Mouse (Mus musculus): Measurements from ENCODE around the gene Homer3. TPM values are rescaled to one million over a fixed set of nuclear protein-coding genes. Genes with fewer than 3 reads are reported as not detected.

Gene Homer3
- polyA plus RNA-seq, 1 experiment from 2014 or later = 4.7 TPM

- peaks cover 27% of the 10 kb centered on the region for H3K36me3 ChIP-seq (ENCODE audit: control insufficient read depth, insufficient read depth)
- ATAC-seq (ENCODE audit: low read depth) = no peak
These were observed 25.2 kb upstream of the Homer3 start for GRCm38 (mm10) chr8:70257456-70257855.

GRCm38 (mm10) chr8:70258600-70258999 is 24.0 kb upstream of the Homer3 start:
- Histone ChIP-seq H3K9ac (ENCODE audit: low read depth, low read length) (no peak overlapping the region), H3K27ac (ENCODE audit: low read length) (peak overlapping the region; percentile 47), H3K36me3 (ENCODE audit: control insufficient read depth, insufficient read depth) (peaks cover 26% of the 10 kb centered on the region), H3K27me3 (ENCODE audit: control insufficient read depth, insufficient read depth, low read depth, low read length) (no peaks in the 10 kb centered on the region), H3K4me3 (ENCODE audit: low read depth, low read length) (no peak overlapping the region), H3K9me3 (replicated peaks; ENCODE audit: control insufficient read depth, low read length) (no peaks in the 10 kb centered on the region), H3K4me2 (ENCODE audit: low read depth, low read length) (no peak overlapping the region), H3K4me1 (ENCODE audit: control insufficient read depth, low read depth, low read length) (peaks cover 24% of the 10 kb centered on the region)
- peak; percentile 61 for ATAC-seq (ENCODE audit: low read depth)
- 41% methylated on average over 5 of the region's 5 CpGs for WGBS (ENCODE audit: insufficient replicate concordance)

More at GRCm38 (mm10) chr8:70257456-70257855, 25.2 kb upstream of the Homer3 start:
- Histone ChIP-seq H3K27me3 (ENCODE audit: control insufficient read depth, insufficient read depth, low read depth, low read length) (no peaks in the 10 kb centered on the region), H3K9ac (ENCODE audit: low read depth, low read length) (no peak overlapping the region), H3K27ac (ENCODE audit: low read length) (no peak overlapping the region), H3K4me3 (ENCODE audit: low read depth, low read length) (no peak overlapping the region), H3K4me2 (ENCODE audit: low read depth, low read length) (no peak overlapping the region), H3K9me3 (replicated peaks; ENCODE audit: control insufficient read depth, low read length) (no peaks in the 10 kb centered on the region), H3K4me1 (ENCODE audit: control insufficient read depth, low read depth, low read length) (peaks cover 24% of the 10 kb centered on the region)
- WGBS (ENCODE audit: insufficient replicate concordance) = 77% methylated on average over 3 of the region's 3 CpGs

- no peaks in the 10 kb centered on the region for H3K9me3 ChIP-seq (replicated peaks; ENCODE audit: control insufficient read depth, low read length)
- no peak overlapping the region for H3K9ac ChIP-seq (ENCODE audit: low read depth, low read length)
- H3K4me2 ChIP-seq (ENCODE audit: low read depth, low read length) = no peak overlapping the region
- H3K4me1 ChIP-seq (ENCODE audit: control insufficient read depth, low read depth, low read length) = peaks cover 24% of the 10 kb centered on the region
- ATAC-seq (ENCODE audit: low read depth) = peak; percentile 74
- no peaks in the 10 kb centered on the region for H3K27me3 ChIP-seq (ENCODE audit: control insufficient read depth, insufficient read depth, low read depth, low read length)
- peaks cover 25% of the 10 kb centered on the region for H3K36me3 ChIP-seq (ENCODE audit: control insufficient read depth, insufficient read depth)
- WGBS (ENCODE audit: insufficient replicate concordance) = 30% methylated on average over 2 of the region's 2 CpGs
- H3K4me3 ChIP-seq (ENCODE audit: low read depth, low read length) = no peak overlapping the region
- peak overlapping the region; percentile 47 for H3K27ac ChIP-seq (ENCODE audit: low read length)
These were observed 23.6 kb upstream of the Homer3 start for GRCm38 (mm10) chr8:70259043-70259442.

GRCm38 (mm10) chr8:70267674-70268073 is 15.0 kb upstream of the Homer3 start:
- 24% methylated on average over 3 of the region's 3 CpGs for WGBS (ENCODE audit: insufficient replicate concordance)
- peak; percentile 73 for ATAC-seq (ENCODE audit: low read depth)

GRCm38 (mm10) chr8:70268311-70268710 is 14.3 kb upstream of the Homer3 start:
- peaks cover 35% of the 10 kb centered on the region for H3K4me1 ChIP-seq (ENCODE audit: control insufficient read depth, low read depth, low read length)
- H3K9ac ChIP-seq (ENCODE audit: low read depth, low read length) = peak overlapping the region; percentile 7; the same call in 1 of the 2 replicates
- H3K4me3 ChIP-seq (ENCODE audit: low read depth, low read length) = no peak overlapping the region
- H3K9me3 ChIP-seq (replicated peaks; ENCODE audit: control insufficient read depth, low read length) = no peaks in the 10 kb centered on the region
- peaks cover 6% of the 10 kb centered on the region; the same call in 1 of the 2 replicates for H3K36me3 ChIP-seq (ENCODE audit: control insufficient read depth, insufficient read depth)
- 0 out of 2 replicates have a peak overlapping the region, but pooled peaks have one; percentile 4 for H3K27ac ChIP-seq (ENCODE audit: low read length)
- H3K27me3 ChIP-seq (ENCODE audit: control insufficient read depth, insufficient read depth, low read depth, low read length) = no peaks in the 10 kb centered on the region
- no peak for ATAC-seq (ENCODE audit: low read depth)
- 49% methylated on average over 5 of the region's 5 CpGs for WGBS (ENCODE audit: insufficient replicate concordance)
- no peak overlapping the region for H3K4me2 ChIP-seq (ENCODE audit: low read depth, low read length)

More at GRCm38 (mm10) chr8:70267674-70268073, 15.0 kb upstream of the Homer3 start:
- 0 out of 2 replicates have a peak overlapping the region, but pooled peaks have one; percentile 31 for H3K27ac ChIP-seq (ENCODE audit: low read length)
- H3K4me3 ChIP-seq (ENCODE audit: low read depth, low read length) = no peak overlapping the region
- H3K27me3 ChIP-seq (ENCODE audit: control insufficient read depth, insufficient read depth, low read depth, low read length) = no peaks in the 10 kb centered on the region
- H3K4me1 ChIP-seq (ENCODE audit: control insufficient read depth, low read depth, low read length) = peaks cover 29% of the 10 kb centered on the region
- H3K9me3 ChIP-seq (replicated peaks; ENCODE audit: control insufficient read depth, low read length) = no peaks in the 10 kb centered on the region
- H3K36me3 ChIP-seq (ENCODE audit: control insufficient read depth, insufficient read depth) = peaks cover 8% of the 10 kb centered on the region
- H3K4me2 ChIP-seq (ENCODE audit: low read depth, low read length) = no peak overlapping the region
- no peak overlapping the region for H3K9ac ChIP-seq (ENCODE audit: low read depth, low read length)

GRCm38 (mm10) chr8:70268799-70269565 is 13.6 kb upstream of the Homer3 start:
- Histone ChIP-seq H3K4me3 (ENCODE audit: low read depth, low read length) (no peak overlapping the region), H3K36me3 (ENCODE audit: control insufficient read depth, insufficient read depth) (0 out of 2 replicates have a peak, but pooled peaks cover 3% of the 10 kb centered on the region), H3K9me3 (replicated peaks; ENCODE audit: control insufficient read depth, low read length) (no peaks in the 10 kb centered on the region), H3K4me1 (ENCODE audit: control insufficient read depth, low read depth, low read length) (peaks cover 35% of the 10 kb centered on the region), H3K9ac (ENCODE audit: low read depth, low read length) (no peak overlapping the region), H3K27me3 (ENCODE audit: control insufficient read depth, insufficient read depth, low read depth, low read length) (no peaks in the 10 kb centered on the region), H3K27ac (ENCODE audit: low read length) (0 out of 2 replicates have a peak overlapping the region, but pooled peaks have one; percentile 4), H3K4me2 (ENCODE audit: low read depth, low read length) (no peak overlapping the region)
- 18% methylated on average over 11 of the region's 11 CpGs for WGBS (ENCODE audit: insufficient replicate concordance)
- no peak for ATAC-seq (ENCODE audit: low read depth)

GRCm38 (mm10) chr8:70272949-70273348 is 9.7 kb upstream of the Homer3 start:
- no peaks in the 10 kb centered on the region for H3K36me3 ChIP-seq (ENCODE audit: control insufficient read depth, insufficient read depth)
- no peak overlapping the region for H3K4me3 ChIP-seq (ENCODE audit: low read depth, low read length)
- H3K4me2 ChIP-seq (ENCODE audit: low read depth, low read length) = no peak overlapping the region
- peaks cover 26% of the 10 kb centered on the region for H3K4me1 ChIP-seq (ENCODE audit: control insufficient read depth, low read depth, low read length)
- no peaks in the 10 kb centered on the region for H3K27me3 ChIP-seq (ENCODE audit: control insufficient read depth, insufficient read depth, low read depth, low read length)
- 37% methylated on average over 3 of the region's 3 CpGs for WGBS (ENCODE audit: insufficient replicate concordance)
- H3K27ac ChIP-seq (ENCODE audit: low read length) = peak overlapping the region; percentile 58
- ATAC-seq (ENCODE audit: low read depth) = peak; percentile 87
- H3K9ac ChIP-seq (ENCODE audit: low read depth, low read length) = no peak overlapping the region
- no peaks in the 10 kb centered on the region for H3K9me3 ChIP-seq (replicated peaks; ENCODE audit: control insufficient read depth, low read length)

GRCm38 (mm10) chr8:70274350-70274749 is 8.3 kb upstream of the Homer3 start:
- Histone ChIP-seq H3K4me3 (ENCODE audit: low read depth, low read length) (no peak overlapping the region), H3K27ac (ENCODE audit: low read length) (no peak overlapping the region), H3K36me3 (ENCODE audit: control insufficient read depth, insufficient read depth) (no peaks in the 10 kb centered on the region), H3K4me1 (ENCODE audit: control insufficient read depth, low read depth, low read length) (peaks cover 14% of the 10 kb centered on the region), H3K4me2 (ENCODE audit: low read depth, low read length) (no peak overlapping the region), H3K9me3 (replicated peaks; ENCODE audit: control insufficient read depth, low read length) (no peaks in the 10 kb centered on the region), H3K27me3 (ENCODE audit: control insufficient read depth, insufficient read depth, low read depth, low read length) (no peaks in the 10 kb centered on the region), H3K9ac (ENCODE audit: low read depth, low read length) (no peak overlapping the region)
- ATAC-seq (ENCODE audit: low read depth) = no peak

- peak; percentile 47 for ATAC-seq (ENCODE audit: low read depth)
- H3K4me1 ChIP-seq (ENCODE audit: control insufficient read depth, low read depth, low read length) = peaks cover 14% of the 10 kb centered on the region
- no peak overlapping the region for H3K4me2 ChIP-seq (ENCODE audit: low read depth, low read length)
- no peaks in the 10 kb centered on the region for H3K36me3 ChIP-seq (ENCODE audit: control insufficient read depth, insufficient read depth)
- H3K27ac ChIP-seq (ENCODE audit: low read length) = no peak overlapping the region
- no peak overlapping the region for H3K4me3 ChIP-seq (ENCODE audit: low read depth, low read length)
- WGBS (ENCODE audit: insufficient replicate concordance) = 24% methylated on average over 3 of the region's 3 CpGs
- no peaks in the 10 kb centered on the region for H3K27me3 ChIP-seq (ENCODE audit: control insufficient read depth, insufficient read depth, low read depth, low read length)
- H3K9me3 ChIP-seq (replicated peaks; ENCODE audit: control insufficient read depth, low read length) = no peaks in the 10 kb centered on the region
- no peak overlapping the region for H3K9ac ChIP-seq (ENCODE audit: low read depth, low read length)
These were observed 6.2 kb upstream of the Homer3 start for GRCm38 (mm10) chr8:70276476-70276875.

All from liver, embryonic 16.5 days (tissue).